Mouse (Mus musculus) hindbrain, embryonic 13.5 days (tissue): Measurements from ENCODE around the gene Tln2. TPM values are rescaled to one million over a fixed set of nuclear protein-coding genes. Genes with fewer than 3 reads are reported as not detected.

Source experiments
- ATAC-seq: fragments of 200-750 bp; cut with Nextera tagmentation; 2 replicates; pipeline ENCODE4 v1.8.0; 2017; ENCODE audit warnings: moderate TSS enrichment; ENCODE audit not compliant: low FRiP score
- H3K27ac ChIP-seq: fragments of 300-500 bp; sonication (generic); 2 replicates; pipeline ENCODE4 v1.5.1; 2015; ENCODE audit warnings: inconsistent platforms, mild to moderate bottlenecking, moderate library complexity
- H3K27me3 ChIP-seq: fragments of 300-500 bp; sonication (generic); 2 replicates; pipeline ENCODE4 v1.6.1; 2015; ENCODE audit warnings: mild to moderate bottlenecking, inconsistent platforms
- H3K36me3 ChIP-seq: fragments of 300-500 bp; sonication (generic); 2 replicates; pipeline ENCODE4 v1.6.1; 2015; ENCODE audit warnings: mild to moderate bottlenecking, inconsistent platforms
- H3K4me1 ChIP-seq: fragments of 300-500 bp; sonication (generic); replicated peaks from 2 replicates; pipeline ENCODE4 v1.6.1; 2015; ENCODE audit warnings: inconsistent platforms
- H3K4me2 ChIP-seq: fragments of 300-500 bp; sonication (generic); 2 replicates; pipeline ENCODE4 v1.6.1; 2015; ENCODE audit warnings: inconsistent platforms, mild to moderate bottlenecking, moderate library complexity
- H3K4me3 ChIP-seq: fragments of 300-500 bp; sonication (generic); 2 replicates; pipeline ENCODE4 v1.5.1; 2015; ENCODE audit warnings: mild to moderate bottlenecking, inconsistent platforms
- H3K9ac ChIP-seq: fragments of 300-500 bp; sonication (generic); 2 replicates; pipeline ENCODE4 v1.6.1; 2015; ENCODE audit warnings: mild to moderate bottlenecking, inconsistent platforms
- H3K9me3 ChIP-seq: fragments of 300-500 bp; sonication (generic); 2 replicates; pipeline ENCODE4 v1.6.1; 2016; ENCODE audit warnings: inconsistent platforms
- WGBS: fragments of 180-500 bp; shearing (Covaris S2); methylation state at CpG from one replicate; pipeline ENCODE4 v1.1.7; 2015; 5-methylcytosine and 5-hydroxymethylcytosine counted together
- polyA plus RNA-seq: library from polyadenylated mRNA; unstranded; fragments of >200 nt; fragmentation: Nextera tagmentation; extraction: Ambion mirVana; gene quantifications from 2 replicates; pipeline ENCODE4 v1.2.1, GENCODE M21; 2015

Tln2 gene
- polyA plus RNA-seq, 1 experiment from 2014 or later = 33.8 TPM

- H3K4me3 ChIP-seq = no peak overlapping the region
- H3K36me3 ChIP-seq = no peaks in the 10 kb centered on the region
- no peak for ATAC-seq
- 36% methylated on average over 10 of the region's 10 CpGs for WGBS
- H3K4me1 ChIP-seq = peaks cover 22% of the 10 kb centered on the region
- H3K9ac ChIP-seq = peak overlapping the region; percentile 20; the same call in 1 of the 2 replicates
- peak overlapping the region; percentile 67 for H3K27ac ChIP-seq
- H3K9me3 ChIP-seq = no peaks in the 10 kb centered on the region
- no peaks in the 10 kb centered on the region for H3K27me3 ChIP-seq
- H3K4me2 ChIP-seq = no peak overlapping the region
Observed at GRCm38 (mm10) chr9:67435333-67436154, 124.0 kb downstream of the Tln2 start.

- H3K4me3 ChIP-seq = no peak overlapping the region
- no peaks in the 10 kb centered on the region for H3K27me3 ChIP-seq
- no peak overlapping the region for H3K4me2 ChIP-seq
- H3K4me1 ChIP-seq = peaks cover 20% of the 10 kb centered on the region
- H3K9me3 ChIP-seq = no peaks in the 10 kb centered on the region
- no peaks in the 10 kb centered on the region for H3K36me3 ChIP-seq
- WGBS = 69% methylated on average over 12 of the region's 12 CpGs
- H3K9ac ChIP-seq = no peak overlapping the region
- no peak overlapping the region for H3K27ac ChIP-seq
- no peak for ATAC-seq
Observed at GRCm38 (mm10) chr9:67429199-67429892, 130.2 kb downstream of the Tln2 start.

- Histone ChIP-seq H3K9me3 (no peaks in the 10 kb centered on the region), H3K27me3 (no peaks in the 10 kb centered on the region), H3K36me3 (no peaks in the 10 kb centered on the region), H3K9ac (no peak overlapping the region), H3K4me1 (peaks cover 20% of the 10 kb centered on the region), H3K4me2 (no peak overlapping the region), H3K27ac (no peak overlapping the region), H3K4me3 (no peak overlapping the region)
- ATAC-seq = no peak
- 87% methylated on average over 15 of the region's 15 CpGs for WGBS
Observed at GRCm38 (mm10) chr9:67428306-67429047, 131.0 kb downstream of the Tln2 start.

GRCm38 (mm10) chr9:67426304-67426703 lies 133.2 kb downstream of the Tln2 start:
- WGBS = 55% methylated on average over 3 of the region's 3 CpGs

GRCm38 (mm10) chr9:67424110-67424509 lies 135.4 kb downstream of the Tln2 start:
- Histone ChIP-seq H3K27ac (no peak overlapping the region), H3K27me3 (no peaks in the 10 kb centered on the region), H3K4me2 (no peak overlapping the region), H3K9me3 (no peaks in the 10 kb centered on the region), H3K4me1 (peaks cover 12% of the 10 kb centered on the region), H3K9ac (no peak overlapping the region), H3K36me3 (no peaks in the 10 kb centered on the region), H3K4me3 (no peak overlapping the region)
- ATAC-seq = no peak
- 72% methylated on average over 7 of the region's 7 CpGs for WGBS

More at GRCm38 (mm10) chr9:67426304-67426703, 133.2 kb downstream of the Tln2 start:
- H3K4me1 ChIP-seq = peaks cover 14% of the 10 kb centered on the region
- ATAC-seq = no peak
- no peaks in the 10 kb centered on the region for H3K27me3 ChIP-seq
- no peaks in the 10 kb centered on the region for H3K9me3 ChIP-seq
- no peak overlapping the region for H3K4me2 ChIP-seq
- H3K4me3 ChIP-seq = no peak overlapping the region
- H3K27ac ChIP-seq = 0 out of 2 replicates have a peak overlapping the region, but pooled peaks have one; percentile 35
- H3K36me3 ChIP-seq = no peaks in the 10 kb centered on the region
- H3K9ac ChIP-seq = no peak overlapping the region

GRCm38 (mm10) chr9:67418092-67418491 lies 141.4 kb downstream of the Tln2 start:
- Histone ChIP-seq H3K36me3 (no peaks in the 10 kb centered on the region), H3K27me3 (no peaks in the 10 kb centered on the region), H3K9ac (no peak overlapping the region), H3K4me2 (no peak overlapping the region), H3K9me3 (no peaks in the 10 kb centered on the region), H3K4me1 (0 out of 2 replicates have a peak, but pooled peaks cover 9% of the 10 kb centered on the region), H3K27ac (peak overlapping the region; percentile 35; the same call in 1 of the 2 replicates), H3K4me3 (no peak overlapping the region)
- WGBS = 51% methylated on average over 6 of the region's 6 CpGs
- peak; percentile 63; the same call in 1 of the 2 replicates for ATAC-seq

- no peak overlapping the region for H3K4me2 ChIP-seq
- 0 out of 2 replicates have a peak, but pooled peaks cover 4% of the 10 kb centered on the region for H3K4me1 ChIP-seq
- no peaks in the 10 kb centered on the region for H3K27me3 ChIP-seq
- H3K36me3 ChIP-seq = no peaks in the 10 kb centered on the region
- H3K9ac ChIP-seq = no peak overlapping the region
- ATAC-seq = no peak
- no peak overlapping the region for H3K27ac ChIP-seq
- no peaks in the 10 kb centered on the region for H3K9me3 ChIP-seq
- 90% methylated on average over 2 of the region's 2 CpGs for WGBS
- no peak overlapping the region for H3K4me3 ChIP-seq
Observed at GRCm38 (mm10) chr9:67410667-67411066, 148.8 kb downstream of the Tln2 start.

- WGBS = 83% methylated on average over 7 of the region's 7 CpGs
Observed at GRCm38 (mm10) chr9:67404736-67405135, 154.8 kb downstream of the Tln2 start.

GRCm38 (mm10) chr9:67399563-67399962 lies 159.9 kb downstream of the Tln2 start:
- H3K4me3 ChIP-seq = no peak overlapping the region
- H3K4me2 ChIP-seq = no peak overlapping the region
- 0 out of 2 replicates have a peak, but pooled peaks cover 5% of the 10 kb centered on the region for H3K36me3 ChIP-seq
- H3K9ac ChIP-seq = no peak overlapping the region
- H3K27me3 ChIP-seq = no peaks in the 10 kb centered on the region
- WGBS = 87% methylated on average over 6 of the region's 6 CpGs
- H3K27ac ChIP-seq = no peak overlapping the region
- no peaks in the 10 kb centered on the region for H3K9me3 ChIP-seq
- H3K4me1 ChIP-seq = no peaks in the 10 kb centered on the region
- no peak for ATAC-seq

More at GRCm38 (mm10) chr9:67404736-67405135, 154.8 kb downstream of the Tln2 start:
- H3K36me3 ChIP-seq = no peaks in the 10 kb centered on the region
- no peaks in the 10 kb centered on the region for H3K9me3 ChIP-seq
- ATAC-seq = no peak
- no peak overlapping the region for H3K4me3 ChIP-seq
- H3K27ac ChIP-seq = no peak overlapping the region
- no peaks in the 10 kb centered on the region for H3K4me1 ChIP-seq
- no peak overlapping the region for H3K9ac ChIP-seq
- no peaks in the 10 kb centered on the region for H3K27me3 ChIP-seq
- H3K4me2 ChIP-seq = no peak overlapping the region

GRCm38 (mm10) chr9:67397756-67398155 lies 161.7 kb downstream of the Tln2 start:
- 0 out of 2 replicates have a peak, but pooled peaks cover 5% of the 10 kb centered on the region for H3K36me3 ChIP-seq
- no peaks in the 10 kb centered on the region for H3K4me1 ChIP-seq
- H3K4me2 ChIP-seq = no peak overlapping the region
- no peak overlapping the region for H3K27ac ChIP-seq
- no peak for ATAC-seq
- 95% methylated on average over 3 of the region's 3 CpGs for WGBS
- H3K27me3 ChIP-seq = no peaks in the 10 kb centered on the region
- no peaks in the 10 kb centered on the region for H3K9me3 ChIP-seq
- H3K4me3 ChIP-seq = no peak overlapping the region
- H3K9ac ChIP-seq = no peak overlapping the region

- Histone ChIP-seq H3K27ac (no peak overlapping the region), H3K27me3 (no peaks in the 10 kb centered on the region), H3K4me2 (no peak overlapping the region), H3K4me3 (no peak overlapping the region), H3K4me1 (no peaks in the 10 kb centered on the region), H3K9ac (no peak overlapping the region), H3K36me3 (0 out of 2 replicates have a peak, but pooled peaks cover 5% of the 10 kb centered on the region), H3K9me3 (no peaks in the 10 kb centered on the region)
- ATAC-seq = no peak
- WGBS = 92% methylated on average over 3 of the region's 3 CpGs
Observed at GRCm38 (mm10) chr9:67396446-67396845, 163.1 kb downstream of the Tln2 start.
